Mouse (Mus musculus) ES-E14 (cell line): ENCODE data around the gene Etfb.

Experiments
- HCFC1 ChIP-seq: IDR thresholded peaks from 2 replicates; pipeline ENCODE4 v1.6.1; 2012; ENCODE audit warnings: low read length, inconsistent platforms, borderline replicate concordance; ENCODE audit not compliant: insufficient read depth
- ZC3H11A ChIP-seq: IDR thresholded peaks from 2 replicates; pipeline ENCODE4 v1.6.1; 2012; ENCODE audit warnings: low read depth, mild to moderate bottlenecking, inconsistent platforms, low read length, borderline replicate concordance
- ZNF384 ChIP-seq: IDR thresholded peaks from 2 replicates; pipeline ENCODE4 v1.6.1; 2012; ENCODE audit warnings: low read depth, low read length, inconsistent platforms

GRCm38 (mm10) chr7:43475706-43476105, 31.8 kb downstream of the Etfb start:
- TF ChIP-seq HCFC1 (no peak), ZNF384 (no peak), ZC3H11A (no peak)
